Mouse (Mus musculus) embryonic facial prominence, embryonic 13.5 days (tissue): ENCODE results near the gene P4htm. TPM values are rescaled to one million over a fixed set of nuclear protein-coding genes. Genes with fewer than 3 reads are reported as not detected.

ENCODE experiments used
- microRNA counts: library from miRNA; unstranded; fragments of <30 nt; microRNA quantifications from one replicate; lab custom pipeline; 2016
- microRNA-seq: library from miRNA; unstranded; fragments of <30 nt; microRNA quantifications from one replicate; pipeline ENCODE4, GENCODE M21; 2016
- polyA plus RNA-seq: library from polyadenylated mRNA; unstranded; fragments of >200 nt; fragmentation: Nextera tagmentation; extraction: Ambion mirVana; gene quantifications from 2 replicates; pipeline ENCODE4 v1.2.1, GENCODE M21; 2015

The P4htm gene
- polyA plus RNA-seq, 1 experiment from 2014 or later = 9.6 TPM

MicroRNA genes within 50 kb of the gene (microRNA counts, 519-probe panel; counts per million panel counts)
- microRNA mmu-miR-191 (lab: Ali Mortazavi, UCI) (3,380 counts per million, percentile 77 among the panel's probes with 10 or more counts), microRNA mmu-miR-425 (lab: Ali Mortazavi, UCI) (3,153 counts per million, percentile 73 among the panel's probes with 10 or more counts)

Small RNA genes lying within 50 kb of the gene (microRNA-seq; reads per million reads assigned to microRNA genes)
- gene Gm24083 (not detected), gene Mir191 (not detected), gene Mir425 (1,998 reads per million, percentile 82 among the genes with 10 or more reads in this experiment)

Other genes with a start within 250 kb of the P4htm start
- gene Usp4, start 249.8 kb downstream of the P4htm start, polyA plus RNA-seq = 106 and 110 TPM in 2 replicates
- gene 1700102P08Rik, start 204.9 kb downstream of the P4htm start, polyA plus RNA-seq = 1.1 TPM in 2 replicates
- gene Ccdc36, start 169.2 kb downstream of the P4htm start, polyA plus RNA-seq = 1.3 and 1.6 TPM in 2 replicates
- not detected in 2 replicates for gene BC048562, start 161.2 kb downstream of the P4htm start, polyA plus RNA-seq
- 60.4 and 64.3 TPM in 2 replicates for gene Ccdc71, start 137.1 kb downstream of the P4htm start, polyA plus RNA-seq
- 36.5 and 42.8 TPM in 2 replicates for gene Klhdc8b, start 136.1 kb downstream of the P4htm start, polyA plus RNA-seq
- 51.1 and 63.2 TPM in 2 replicates for gene Lamb2, start 117.9 kb downstream of the P4htm start, polyA plus RNA-seq
- 75.9 and 77.2 TPM in 2 replicates for gene Usp19, start 107.1 kb downstream of the P4htm start, polyA plus RNA-seq
- gene Qars, start 90.0 kb downstream of the P4htm start, polyA plus RNA-seq = 116 and 124 TPM in 2 replicates
- 123 and 128 TPM in 2 replicates for gene Qrich1, start 80.9 kb downstream of the P4htm start, polyA plus RNA-seq
- gene Impdh2, start 37.4 kb downstream of the P4htm start, polyA plus RNA-seq = 191 and 227 TPM in 2 replicates
- 42.3 and 50.4 TPM in 2 replicates for gene Ndufaf3, start 30.2 kb downstream of the P4htm start, polyA plus RNA-seq
- gene Dalrd3, start 27.8 kb downstream of the P4htm start, polyA plus RNA-seq = 176 and 185 TPM in 2 replicates
- gene Wdr6, start 18.9 kb downstream of the P4htm start, polyA plus RNA-seq = 140 and 147 TPM in 2 replicates
- 51.9 and 53.7 TPM in 2 replicates for gene Arih2, start 51.7 kb upstream of the P4htm start, polyA plus RNA-seq
- 47.1 and 48.4 TPM in 2 replicates for gene Slc25a20, start 64.4 kb upstream of the P4htm start, polyA plus RNA-seq
- gene Prkar2a, start 91.6 kb upstream of the P4htm start, polyA plus RNA-seq = 25.6 and 27.9 TPM in 2 replicates
- gene Ip6k2, start 186.1 kb upstream of the P4htm start, polyA plus RNA-seq = 127 and 144 TPM in 2 replicates
- 19.0 and 21.5 TPM in 2 replicates for gene Nckipsd, start 210.7 kb upstream of the P4htm start, polyA plus RNA-seq
- gene Celsr3, start 228.7 kb upstream of the P4htm start, polyA plus RNA-seq = 0.51 and 0.56 TPM in 2 replicates